Mouse (Mus musculus) midbrain, embryonic 16.5 days (tissue): Measurements from ENCODE around the gene Spdl1. TPM values are rescaled to one million over a fixed set of nuclear protein-coding genes. Genes with fewer than 3 reads are reported as not detected.

ENCODE experiments used
- ATAC-seq: fragments of 200-750 bp; cut with Nextera tagmentation; 2 replicates; pipeline ENCODE4 v1.8.0; 2017; ENCODE audit warnings: moderate TSS enrichment
- H3K27ac ChIP-seq: fragments of 300-500 bp; sonication (generic); 2 replicates; pipeline ENCODE4 v1.5.1; 2014; ENCODE audit warnings: mild to moderate bottlenecking, low read length, mixed read lengths
- H3K27me3 ChIP-seq: fragments of 300-500 bp; sonication (generic); 2 replicates; pipeline ENCODE4 v1.6.1; 2014; ENCODE audit warnings: low read depth, low read length, mixed read lengths; ENCODE audit not compliant: control insufficient read depth, insufficient read depth
- H3K36me3 ChIP-seq: fragments of 300-500 bp; sonication (generic); 2 replicates; pipeline ENCODE4 v1.6.1; 2014; ENCODE audit warnings: mild to moderate bottlenecking, low read length, moderate library complexity, mixed read lengths; ENCODE audit not compliant: control insufficient read depth, insufficient read depth
- H3K4me1 ChIP-seq: fragments of 300-500 bp; sonication (generic); 2 replicates; pipeline ENCODE4 v1.6.1; 2014; ENCODE audit warnings: mild to moderate bottlenecking, low read length, mixed read lengths; ENCODE audit not compliant: control insufficient read depth, insufficient read depth
- H3K4me2 ChIP-seq: fragments of 300-500 bp; sonication (generic); 2 replicates; pipeline ENCODE4 v1.6.1; 2014; ENCODE audit warnings: mild to moderate bottlenecking, low read length, mixed read lengths
- H3K4me3 ChIP-seq: fragments of 300-500 bp; sonication (generic); 2 replicates; pipeline ENCODE4 v1.5.1; 2014; ENCODE audit warnings: low read depth, mild to moderate bottlenecking, low read length, moderate library complexity, mixed read lengths
- H3K9ac ChIP-seq: fragments of 300-500 bp; sonication (generic); 2 replicates; pipeline ENCODE4 v1.6.1; 2014; ENCODE audit warnings: low read depth, low read length, mixed read lengths
- H3K9me3 ChIP-seq: fragments of 300-500 bp; sonication (generic); replicated peaks from 2 replicates; pipeline ENCODE4 v1.6.1; 2014; ENCODE audit warnings: mild to moderate bottlenecking, low read length, mixed read lengths; ENCODE audit not compliant: control insufficient read depth, poor library complexity, severe bottlenecking
- WGBS: fragments of 180-500 bp; shearing (Covaris S2); extraction: QIAGEN DNeasy Blood & Tissue Kit; methylation state at CpG from one replicate; pipeline ENCODE4 v1.1.7; 2014; 5-methylcytosine and 5-hydroxymethylcytosine counted together
- polyA plus RNA-seq: library from polyadenylated mRNA; unstranded; fragments of >200 nt; fragmentation: Nextera tagmentation; extraction: Ambion mirVana; gene quantifications from 2 replicates; pipeline ENCODE4 v1.2.1, GENCODE M21; 2015

Gene Spdl1
- polyA plus RNA-seq, 1 experiment from 2014 or later: 2.0 TPM

DNA sequence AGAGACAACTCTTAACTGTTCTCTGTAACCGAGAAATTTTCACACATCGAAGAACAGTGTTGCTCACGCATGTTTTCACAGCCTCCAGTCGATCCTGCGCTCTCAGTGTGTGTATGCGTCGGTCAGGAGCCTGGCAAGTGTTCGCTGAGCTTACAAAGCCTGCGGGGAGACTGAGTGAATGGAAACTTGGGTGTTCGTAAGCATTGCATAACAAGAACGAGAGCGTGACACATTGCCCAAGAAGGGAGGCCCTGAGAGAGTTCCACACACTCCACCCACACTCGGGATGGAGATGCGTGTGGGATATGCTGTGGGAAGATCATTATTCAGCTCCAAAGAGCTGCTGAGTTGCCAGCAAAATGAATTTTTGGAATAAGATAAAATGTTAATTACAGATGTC lies 31.7 kb upstream of the Spdl1 start:
- H3K9me3 ChIP-seq: no peaks in the 10 kb centered on the region
- H3K4me2 ChIP-seq: no peak overlapping the region
- no peak overlapping the region for H3K9ac ChIP-seq
- no peak overlapping the region for H3K27ac ChIP-seq
- ATAC-seq: no peak
- no peak overlapping the region for H3K4me3 ChIP-seq
- 86% methylated on average over 14 of the region's 14 CpGs for WGBS
- H3K36me3 ChIP-seq: no peaks in the 10 kb centered on the region
- no peaks in the 10 kb centered on the region for H3K4me1 ChIP-seq
- H3K27me3 ChIP-seq: no peaks in the 10 kb centered on the region

DNA sequence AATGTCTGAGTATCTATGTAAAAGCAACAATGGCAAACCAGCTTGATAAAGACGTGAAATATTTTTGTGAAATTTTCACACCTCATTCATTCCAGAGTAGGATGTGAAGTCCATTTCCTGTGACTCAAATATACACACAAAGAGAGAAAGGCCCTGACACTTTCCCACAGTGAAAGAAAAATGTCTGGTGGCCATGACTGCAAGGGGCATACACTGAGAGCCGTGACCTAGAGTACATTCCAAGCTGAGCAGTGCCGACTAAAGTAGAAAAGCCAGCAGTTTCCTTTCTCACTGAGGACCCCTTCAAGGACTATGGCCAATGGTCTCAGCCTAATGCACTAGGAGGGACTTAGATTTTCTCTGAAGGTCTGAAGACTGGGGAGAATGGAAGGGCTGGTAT lies 23.2 kb upstream of the Spdl1 start:
- WGBS: 67% methylated on average over 3 of the region's 3 CpGs
- H3K9me3 ChIP-seq: no peaks in the 10 kb centered on the region
- no peaks in the 10 kb centered on the region for H3K36me3 ChIP-seq
- no peak overlapping the region for H3K9ac ChIP-seq
- no peak for ATAC-seq
- no peak overlapping the region for H3K4me2 ChIP-seq
- H3K4me1 ChIP-seq: no peaks in the 10 kb centered on the region
- no peak overlapping the region for H3K4me3 ChIP-seq
- no peak overlapping the region for H3K27ac ChIP-seq
- no peaks in the 10 kb centered on the region for H3K27me3 ChIP-seq

DNA sequence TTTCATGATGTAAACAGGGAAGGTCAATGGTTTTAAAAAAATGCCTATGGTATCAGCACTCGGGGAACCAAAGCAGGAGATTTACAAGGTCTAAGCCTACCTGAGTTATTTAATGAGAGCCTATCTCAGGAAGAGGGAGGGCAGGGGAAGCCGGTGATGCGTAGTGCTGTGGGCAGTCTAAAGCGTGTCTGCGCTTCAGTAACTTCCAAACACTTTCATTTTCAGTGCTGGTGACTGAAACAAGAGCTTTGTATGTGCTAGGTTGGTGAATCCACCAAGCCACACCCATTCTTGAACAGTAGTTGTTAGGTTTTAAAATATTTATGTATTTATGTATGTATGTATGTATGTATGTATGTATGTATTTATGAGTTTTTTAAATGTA lies 12.8 kb upstream of the Spdl1 start:
- no peaks in the 10 kb centered on the region for H3K27me3 ChIP-seq
- H3K4me1 ChIP-seq: no peaks in the 10 kb centered on the region
- no peak overlapping the region for H3K4me3 ChIP-seq
- no peaks in the 10 kb centered on the region for H3K9me3 ChIP-seq
- WGBS: 73% methylated on average over 5 of the region's 5 CpGs
- ATAC-seq: no peak
- no peak overlapping the region for H3K27ac ChIP-seq
- H3K36me3 ChIP-seq: no peaks in the 10 kb centered on the region
- H3K9ac ChIP-seq: no peak overlapping the region
- no peak overlapping the region for H3K4me2 ChIP-seq

DNA sequence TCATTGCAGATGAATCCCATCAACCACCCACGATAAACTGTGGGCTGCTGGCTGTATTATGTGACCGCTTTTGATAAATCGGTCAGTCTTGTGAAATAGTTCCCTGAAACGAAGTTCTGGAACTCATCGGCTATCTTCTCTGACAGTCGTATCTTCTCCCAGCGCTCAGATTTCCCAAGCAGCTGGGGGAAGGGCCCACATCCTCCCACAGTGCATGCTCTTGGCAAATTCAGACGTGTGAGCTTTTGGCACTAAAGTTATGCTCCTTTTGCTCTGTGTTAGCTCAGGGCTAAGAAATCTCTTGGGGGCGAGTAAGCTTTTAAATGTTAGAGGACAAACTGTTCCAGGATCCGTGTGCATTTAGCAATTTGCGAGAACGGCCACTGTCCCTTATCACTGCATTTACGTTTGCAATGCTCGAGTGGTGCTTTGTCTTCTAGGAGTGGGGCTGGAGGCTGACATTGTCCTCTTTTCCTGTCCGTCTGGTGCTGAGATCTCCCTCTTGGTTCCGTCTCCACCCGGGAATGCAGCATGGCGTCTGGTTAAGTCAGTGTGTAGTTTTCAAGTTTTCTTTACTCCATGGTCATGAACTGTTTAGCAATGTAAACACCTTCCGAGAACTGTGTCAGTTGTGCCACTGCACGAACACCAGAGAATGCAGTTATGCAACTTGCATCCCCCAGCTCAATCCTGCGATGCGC lies 12.3 kb upstream of the Spdl1 start:
- no peaks in the 10 kb centered on the region for H3K27me3 ChIP-seq
- no peak overlapping the region for H3K4me2 ChIP-seq
- no peak for ATAC-seq
- H3K4me3 ChIP-seq: no peak overlapping the region
- H3K4me1 ChIP-seq: no peaks in the 10 kb centered on the region
- no peaks in the 10 kb centered on the region for H3K9me3 ChIP-seq
- no peaks in the 10 kb centered on the region for H3K36me3 ChIP-seq
- WGBS: 77% methylated on average over 22 of the region's 22 CpGs
- no peak overlapping the region for H3K27ac ChIP-seq
- no peak overlapping the region for H3K9ac ChIP-seq

DNA sequence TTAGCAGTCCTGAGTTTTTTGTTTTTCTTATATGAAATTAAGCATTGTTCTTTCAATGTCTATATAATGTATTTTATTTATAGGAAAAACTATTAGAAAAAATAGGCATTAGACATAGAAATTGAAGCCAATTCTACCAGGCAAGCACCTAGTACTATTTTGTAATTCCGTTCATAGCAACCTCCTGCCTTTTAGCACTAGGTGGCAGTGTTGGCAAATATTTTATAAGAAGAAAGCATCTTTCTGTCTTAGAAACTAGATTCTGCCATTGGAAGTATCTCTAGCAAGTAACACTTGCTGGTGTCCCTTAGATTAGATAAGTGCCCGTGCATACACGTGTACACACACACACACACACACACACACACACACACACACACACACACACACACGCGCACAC lies 10.1 kb upstream of the Spdl1 start:
- 31% methylated on average over 5 of the region's 5 CpGs for WGBS
- ATAC-seq: no peak
- no peaks in the 10 kb centered on the region for H3K36me3 ChIP-seq
- H3K9ac ChIP-seq: no peak overlapping the region
- H3K4me2 ChIP-seq: no peak overlapping the region
- no peaks in the 10 kb centered on the region for H3K4me1 ChIP-seq
- H3K27ac ChIP-seq: no peak overlapping the region
- no peaks in the 10 kb centered on the region for H3K27me3 ChIP-seq
- H3K4me3 ChIP-seq: no peak overlapping the region
- H3K9me3 ChIP-seq: no peaks in the 10 kb centered on the region

DNA sequence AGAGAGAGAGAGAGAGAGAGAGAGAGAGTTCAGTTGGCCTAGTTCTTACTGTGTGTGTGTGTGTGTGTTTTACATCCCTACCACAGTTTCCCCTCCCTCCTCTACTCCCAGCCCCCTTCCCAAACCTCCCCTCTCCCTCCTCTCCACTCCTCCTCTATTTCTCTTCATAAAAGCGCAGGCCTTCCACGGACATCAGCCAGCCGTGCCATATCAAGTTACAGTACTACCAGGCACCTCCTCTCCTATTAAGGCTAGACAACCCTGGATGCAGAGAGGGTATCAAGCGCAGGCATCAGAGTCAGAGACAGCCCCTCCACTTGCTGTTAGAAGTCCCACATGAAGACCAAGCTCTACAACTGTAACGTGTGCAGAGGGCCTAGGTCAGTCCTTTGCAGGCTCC lies 6.8 kb upstream of the Spdl1 start:
- WGBS: 49% methylated on average over 5 of the region's 5 CpGs
- no peaks in the 10 kb centered on the region for H3K4me1 ChIP-seq
- H3K36me3 ChIP-seq: no peaks in the 10 kb centered on the region
- no peak overlapping the region for H3K27ac ChIP-seq
- H3K9me3 ChIP-seq: no peaks in the 10 kb centered on the region
- no peak overlapping the region for H3K4me3 ChIP-seq
- no peak overlapping the region for H3K9ac ChIP-seq
- no peaks in the 10 kb centered on the region for H3K27me3 ChIP-seq
- H3K4me2 ChIP-seq: no peak overlapping the region
- ATAC-seq: no peak

DNA sequence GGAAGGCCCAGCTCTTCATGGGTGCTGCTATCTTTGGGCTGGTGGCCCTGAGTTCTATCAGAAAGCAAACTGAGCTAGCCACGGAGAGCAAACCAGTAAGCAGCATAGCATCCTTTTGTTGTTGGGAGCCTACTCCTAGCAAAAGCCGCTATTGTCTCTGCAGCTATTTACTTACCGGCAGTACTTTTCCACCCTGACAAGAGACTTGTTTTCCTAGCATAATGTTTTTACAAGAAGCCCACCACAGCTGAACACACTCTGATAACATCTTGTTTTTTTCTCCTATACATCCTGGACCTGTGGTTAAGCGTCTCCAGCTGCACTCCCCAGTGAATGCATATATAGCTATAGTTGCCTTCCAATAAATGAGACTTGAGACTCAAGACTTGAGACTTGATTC lies 5.6 kb upstream of the Spdl1 start:
- 70% methylated on average over 4 of the region's 4 CpGs for WGBS
- Histone ChIP-seq H3K4me3 (no peak overlapping the region), H3K27ac (no peak overlapping the region), H3K4me2 (no peak overlapping the region), H3K9me3 (no peaks in the 10 kb centered on the region), H3K9ac (no peak overlapping the region), H3K4me1 (peaks cover 4% of the 10 kb centered on the region; the same call in 1 of the 2 replicates), H3K36me3 (no peaks in the 10 kb centered on the region), H3K27me3 (no peaks in the 10 kb centered on the region)
- no peak for ATAC-seq

DNA sequence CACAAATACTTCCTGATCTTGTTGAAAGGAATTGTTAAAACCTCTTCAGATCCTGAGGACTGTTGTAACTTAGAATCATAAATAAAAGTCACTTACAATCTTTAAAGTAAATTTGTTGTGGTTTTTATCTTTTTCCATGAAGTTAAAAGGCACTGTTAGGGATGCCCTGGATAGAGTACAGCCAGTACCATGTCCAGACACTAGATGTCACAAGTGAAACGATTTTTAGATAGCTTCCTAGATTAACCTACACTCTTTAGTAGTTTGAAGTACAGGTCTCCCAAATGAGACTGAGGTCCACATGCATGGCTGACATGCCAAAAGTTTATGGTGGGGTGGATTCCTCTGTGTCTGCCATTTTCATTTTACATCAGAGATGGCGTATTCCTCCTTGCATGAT lies 2.8 kb upstream of the Spdl1 start:
- H3K9me3 ChIP-seq: no peaks in the 10 kb centered on the region
- ATAC-seq: no peak
- WGBS: 48% methylated on average over 2 of the region's 2 CpGs
- H3K4me1 ChIP-seq: peaks cover 10% of the 10 kb centered on the region
- no peak overlapping the region for H3K4me3 ChIP-seq
- no peak overlapping the region for H3K27ac ChIP-seq
- no peak overlapping the region for H3K4me2 ChIP-seq
- H3K36me3 ChIP-seq: no peaks in the 10 kb centered on the region
- H3K27me3 ChIP-seq: no peaks in the 10 kb centered on the region
- H3K9ac ChIP-seq: no peak overlapping the region

DNA sequence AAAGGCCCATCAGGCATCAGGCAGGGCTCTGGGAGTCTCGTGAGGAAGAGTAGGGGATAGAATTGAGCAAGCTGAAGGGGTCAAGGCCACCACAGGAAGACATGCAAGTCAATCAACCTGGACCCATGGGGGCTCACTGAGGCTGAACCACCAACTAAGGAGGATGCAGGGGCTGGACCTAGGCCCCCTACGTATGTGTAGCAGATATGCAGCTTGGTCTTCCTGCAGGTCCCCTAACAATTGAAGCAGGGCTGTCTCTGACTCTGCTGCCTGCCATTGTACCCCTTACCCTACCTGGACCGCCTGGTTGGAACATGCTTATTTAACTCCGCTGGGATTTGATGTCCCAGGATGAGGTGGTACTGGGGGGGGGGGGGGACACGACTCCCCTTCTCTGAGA lies 763 bp downstream of the Spdl1 start:
- H3K36me3 ChIP-seq: no peaks in the 10 kb centered on the region
- ATAC-seq: peak; percentile 43
- H3K4me3 ChIP-seq: peak overlapping the region; percentile 60
- H3K4me1 ChIP-seq: peaks cover 10% of the 10 kb centered on the region
- 8% methylated on average over 4 of the region's 5 CpGs for WGBS
- peak overlapping the region; percentile 95 for H3K4me2 ChIP-seq
- H3K27me3 ChIP-seq: no peaks in the 10 kb centered on the region
- H3K27ac ChIP-seq: no peak overlapping the region
- H3K9me3 ChIP-seq: no peaks in the 10 kb centered on the region
- H3K9ac ChIP-seq: peak overlapping the region; percentile 36
